Mouse (Mus musculus) Patski (cell line): ENCODE results near the gene B4galnt2. TPM values are rescaled to one million over a fixed set of nuclear protein-coding genes. Genes with fewer than 3 reads are reported as not detected.

Experiments used
- ATAC-seq: fragments of 100-300 bp; one replicate; pipeline ENCODE4 v1.8.0; 2021
- CTCF ChIA-PET: fragments of 350-600 bp; sonication (Branson Sonifier 250); formaldehyde crosslinking; loops from one replicate; lab custom pipeline; 2022; ENCODE audit warnings: inconsistent platforms; lab: Charles Lee
- POLR2A ChIA-PET: fragments of 350-600 bp; sonication (Branson Sonifier 250); formaldehyde crosslinking; loops from one replicate; lab custom pipeline; 2022; ENCODE audit warnings: antibody characterized with exemption, inconsistent platforms; lab: Charles Lee
- DNase-seq: peaks from one replicate; pipeline ENCODE4 v3.0.0-alpha.2; 2011; ENCODE audit warnings: low read depth, low spot score
- H3K27me3 ChIP-seq: fragments of 371-371 bp; one replicate; pipeline ENCODE4 v1.5.1; 2021
- CTCF ChIP-seq: fragments of 100-300 bp; IDR thresholded peaks from one replicate; pipeline ENCODE4 v1.5.1; 2021
- in situ Hi-C: fragments of 300-500 bp; cut with MboI; formaldehyde crosslinking; loops from 3 replicates; pipeline ENCODE4 v1.11.1; 2018; ENCODE audit warnings: low pct_unique_long_range_greater_than_20kb, mixed read lengths
- polyA plus RNA-seq: library from polyadenylated mRNA; unstranded; gene quantifications from one replicate; pipeline ENCODE4 v1.2.3, GENCODE M21; 2021

B4galnt2 gene
- polyA plus RNA-seq, 1 experiment from 2014 or later = 0.21 TPM

GRCm38 (mm10) chr11:95840694-95841497 is 73.8 kb downstream of the B4galnt2 start:
- ATAC-seq (no peak), DNase-seq (no peak)
- TF ChIP-seq CTCF = no peak
- ChIA-PET CTCF (no interaction called here), POLR2A (no interaction called here)
- in situ Hi-C loops = no loop called here
- H3K27me3 ChIP-seq = no peaks in the 10 kb centered on the region

- POLR2A ChIA-PET = no interaction called here
- CTCF ChIA-PET = interaction anchor here (1.7 to 2.1 kb wide), 2 partner anchors 12 to 14 kb away, joined by 4 to 5 read pairs; no protein-coding TSS in a partner anchor
- TF ChIP-seq CTCF = no peak
- ATAC-seq (no peak), DNase-seq (no peak)
- in situ Hi-C loops = no loop called here
- H3K27me3 ChIP-seq = no peaks in the 10 kb centered on the region
Measured at GRCm38 (mm10) chr11:95838999-95839868, 75.5 kb downstream of the B4galnt2 start.

DNA sequence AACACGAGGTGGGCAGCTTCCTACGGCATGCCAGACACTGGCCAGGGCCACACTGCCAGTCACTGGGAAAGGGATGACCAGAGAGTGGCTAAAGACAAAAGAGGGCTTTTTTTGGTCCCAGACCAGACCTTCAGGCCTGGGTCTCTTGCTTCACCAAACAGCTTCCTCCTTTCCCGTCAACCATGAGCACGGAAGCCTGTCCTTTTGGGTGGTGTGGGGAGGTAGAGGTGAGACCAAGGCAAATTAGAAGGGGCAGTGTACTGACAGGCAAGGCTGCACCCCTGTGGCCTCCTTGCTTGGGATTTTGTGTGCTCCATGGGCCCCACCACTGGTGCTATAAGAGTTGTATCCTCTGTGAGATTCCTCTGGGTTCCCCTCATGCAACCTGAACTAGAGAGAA is 76.1 kb downstream of the B4galnt2 start:
- no peak for TF ChIP-seq CTCF
- no peak for ATAC-seq
- POLR2A ChIA-PET = no interaction called here
- in situ Hi-C loops = no loop called here
- DNase-seq = no peak
- CTCF ChIA-PET = interaction anchor here (1.1 to 2.1 kb wide), 3 partner anchors 11 to 15 kb away, joined by 3 to 5 read pairs (median 4); no protein-coding TSS in a partner anchor
- H3K27me3 ChIP-seq = no peaks in the 10 kb centered on the region

- POLR2A ChIA-PET = no interaction called here
- no peaks in the 10 kb centered on the region for H3K27me3 ChIP-seq
- no peak for TF ChIP-seq CTCF
- CTCF ChIA-PET = interaction anchor here (0.6 kb wide), 1 partner anchor 9 kb away, joined by 3 read pairs; no protein-coding TSS in a partner anchor
- ATAC-seq (peak; percentile 5), DNase-seq (peak; percentile 15)
- in situ Hi-C loops = no loop called here
Measured at GRCm38 (mm10) chr11:95837059-95837458, 77.6 kb downstream of the B4galnt2 start, which contains the start of gene Gngt2. Gene Gngt2, plus strand, starts transcription at chr11:95837216.

DNA sequence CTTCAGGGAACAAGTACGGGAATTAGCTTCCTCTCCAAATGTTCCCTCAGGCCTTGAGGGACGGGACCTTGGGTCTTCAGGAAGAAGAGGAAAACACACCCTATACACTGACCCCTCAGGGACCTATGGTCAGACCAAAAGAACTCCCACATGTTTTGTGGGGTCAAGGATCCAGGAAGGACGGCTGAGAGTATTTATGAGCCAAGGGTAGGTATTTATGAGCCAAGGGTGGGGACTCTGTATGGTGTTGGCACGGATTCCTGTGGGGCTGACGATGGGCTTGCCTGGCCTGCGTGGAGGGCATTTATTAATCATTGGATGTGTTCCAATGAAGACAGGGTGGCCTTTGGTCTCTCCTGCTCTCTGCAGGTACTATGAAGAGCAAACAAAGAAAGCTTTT is 78.3 kb downstream of the B4galnt2 start:
- TF ChIP-seq CTCF = no peak

GRCm38 (mm10) chr11:95835832-95836231 is 78.9 kb downstream of the B4galnt2 start:
- in situ Hi-C loops = no loop called here

More for the DNA sequence above, 78.3 kb downstream of the B4galnt2 start:
- no peaks in the 10 kb centered on the region for H3K27me3 ChIP-seq
- in situ Hi-C loops = no loop called here
- no peak for ATAC-seq
- no peak for DNase-seq
- POLR2A ChIA-PET = no interaction called here
- CTCF ChIA-PET = interaction anchor here (0.9 kb wide), 1 partner anchor 9 kb away, joined by 3 read pairs; no protein-coding TSS in a partner anchor

GRCm38 (mm10) chr11:95834742-95835710 is 79.7 kb downstream of the B4galnt2 start:
- ATAC-seq (no peak), DNase-seq (no peak)
- CTCF ChIA-PET = interaction anchor here (0.9 to 1.9 kb wide), 2 partner anchors 7 to 10 kb away, joined by 3 to 6 read pairs; partner anchors contain the start of gene Phospho1
- no peak for TF ChIP-seq CTCF
- POLR2A ChIA-PET = interaction anchor here (0.6 kb wide), 1 partner anchor 57 kb away, joined by 3 read pairs; no protein-coding TSS in a partner anchor
- H3K27me3 ChIP-seq = peaks cover 7% of the 10 kb centered on the region
- in situ Hi-C loops = no loop called here

More at GRCm38 (mm10) chr11:95835832-95836231, 78.9 kb downstream of the B4galnt2 start:
- peaks cover 3% of the 10 kb centered on the region for H3K27me3 ChIP-seq
- ATAC-seq (no peak), DNase-seq (no peak)
- TF ChIP-seq CTCF = no peak
- ChIA-PET CTCF (interaction anchor here (0.9 to 1.9 kb wide), 2 partner anchors 8 to 11 kb away, joined by 3 to 6 read pairs; partner anchors contain the start of gene Phospho1), POLR2A (no interaction called here)

DNA sequence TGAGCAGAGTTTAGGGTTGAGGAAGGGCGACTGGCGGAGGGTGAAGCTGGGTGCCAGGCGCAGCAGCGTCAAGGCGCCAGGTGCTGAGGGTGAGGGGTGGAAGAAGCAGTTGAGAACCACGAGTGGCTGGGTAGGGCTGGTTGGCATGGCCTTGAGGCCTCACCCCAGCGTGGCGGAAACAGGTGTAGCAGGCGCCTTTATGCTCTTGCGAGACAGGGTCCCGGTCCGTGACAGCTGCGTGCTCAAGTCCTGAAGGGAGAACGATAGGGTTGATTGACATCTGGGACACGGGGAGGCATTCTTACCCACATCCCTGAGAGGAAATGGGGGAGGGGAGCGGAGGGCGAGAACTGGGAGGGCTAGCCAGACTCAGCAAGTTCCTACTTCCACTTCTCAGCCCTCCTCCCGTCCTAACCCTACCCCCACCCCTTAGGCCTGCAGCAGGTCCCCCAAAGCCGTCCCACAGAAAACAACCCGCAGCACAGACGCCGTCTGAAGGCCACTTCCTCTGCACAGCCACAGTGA is 80.5 kb downstream of the B4galnt2 start:
- in situ Hi-C loops = no loop called here
- no peak for ATAC-seq

GRCm38 (mm10) chr11:95833631-95834142 is 81.0 kb downstream of the B4galnt2 start:
- DNase-seq (no peak), ATAC-seq (no peak)
- in situ Hi-C loops = no loop called here
- peaks cover 7% of the 10 kb centered on the region for H3K27me3 ChIP-seq
- POLR2A ChIA-PET = no interaction called here
- CTCF ChIA-PET = no interaction called here
- TF ChIP-seq CTCF = no peak

More for the DNA sequence above, 80.5 kb downstream of the B4galnt2 start:
- DNase-seq = no peak
- H3K27me3 ChIP-seq = peaks cover 7% of the 10 kb centered on the region
- CTCF ChIA-PET = interaction anchor here (1.9 kb wide), 1 partner anchor 10 kb away, joined by 6 read pairs; the partner anchor contains the start of gene Phospho1
- POLR2A ChIA-PET = no interaction called here
- no peak for TF ChIP-seq CTCF
